9 mouse cellular contexts compared by ENCODE assay signal in the genomic region with DNA sequence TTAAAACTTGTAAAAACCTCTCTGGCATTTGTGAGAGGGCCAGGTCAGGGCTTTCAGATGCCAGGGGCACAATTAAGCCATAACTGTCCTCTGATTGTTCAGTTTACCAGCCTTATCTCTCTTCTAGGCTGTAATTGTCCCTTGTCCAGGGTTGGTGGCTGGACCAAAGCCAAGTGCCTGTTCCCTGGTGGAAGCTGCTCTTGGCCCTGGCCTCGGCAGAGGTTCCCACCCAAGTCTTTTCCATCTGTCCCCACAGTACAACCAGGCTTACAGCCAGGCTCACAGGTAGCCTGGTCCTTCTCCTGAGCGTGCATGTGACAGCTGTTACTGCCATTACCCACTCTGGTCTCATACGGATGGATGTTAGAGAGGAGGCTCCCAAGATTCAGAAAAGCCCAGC. TPM values are rescaled to one million over a fixed set of nuclear protein-coding genes. Genes with fewer than 3 reads are reported as not detected.
DNase-seq lines count a peak whose midpoint lies in the region; ATAC-seq and TF ChIP-seq lines count a peak whose summit lies in the region.
"Had no signal": no experiment of that assay in that cellular context is flagged by ENCODE, and none has a peak within 500 bp of the region (broad histone marks: within the 10 kb centered on the region; RNA-seq: fewer than 3 reads in every experiment).

No protein-coding gene starts in this region.

- H3ac ChIP-seq in myocyte (ENCODE audit: control insufficient read depth, insufficient read length), result no peak overlapping the region

- no peaks in the 10 kb centered on the region for H3K27me3 ChIP-seq in heart, adult 2 months (ENCODE audit: control insufficient read depth, insufficient read depth, low read length)
- H3K27me3 ChIP-seq in myocyte (ENCODE audit: control insufficient read depth, insufficient read depth, insufficient read length), result no peaks in the 10 kb centered on the region
- H3K27me3 ChIP-seq: midbrain, embryonic 15.5 days had no signal

- H3K27ac ChIP-seq in heart, adult 2 months, result no peak overlapping the region
- H3K27ac ChIP-seq: liver, embryonic 14.5 days; midbrain, embryonic 15.5 days had no signal

- peak; percentile 33 for DNase-seq in lung, postnatal 14 days
- DNase-seq in lung, adult 2 months, result no peak
- peak; percentile 54 for DNase-seq in brain, embryonic 14.5 days (ENCODE audit: low read depth)
- DNase-seq in heart, adult 2 months, result peak; percentile 41 to 49
- no peak for DNase-seq in Muller cell, postnatal 12 days (ENCODE audit: inconsistent ontology term)

- intact Hi-C loops in heart, adult 2 months (cut with DNase I), result no loop called here

- TF ChIP-seq CTCF in lung, adult 2 months (IDR thresholded peaks at IDR 0.05; ENCODE audit: insufficient read depth, low read length), result no peak
- no peak for TF ChIP-seq CTCF in brain, embryonic 14.5 days (IDR thresholded peaks at IDR 0.05; ENCODE audit: borderline replicate concordance, extremely low read depth, insufficient read depth, insufficient read length)
- TF ChIP-seq CTCF in heart, adult 2 months (IDR thresholded peaks at IDR 0.05), result no peak

- no peak for ATAC-seq in monocyte, adult 5-6 weeks (replicated peaks; ENCODE audit: insufficient number of reproducible peaks, low FRiP score, low TSS enrichment, poor library complexity, severe bottlenecking)
- ATAC-seq: midbrain, embryonic 15.5 days had no signal

- H3K9ac ChIP-seq in heart, adult 2 months (ENCODE audit: low read depth, low read length), result no peak overlapping the region
- H3K9ac ChIP-seq: liver, embryonic 14.5 days; midbrain, embryonic 15.5 days had no signal

- no peaks in the 10 kb centered on the region for H3K4me1 ChIP-seq in lung, adult 2 months (ENCODE audit: control insufficient read depth, insufficient read depth, low read length)
- peaks cover 2% of the 10 kb centered on the region; the same call in 1 of the 2 replicates for H3K4me1 ChIP-seq in heart, adult 2 months (ENCODE audit: control insufficient read depth, insufficient read depth, low read length)

- 39% methylated on average over 3 of the region's 3 CpGs for WGBS in lung, adult 2 months
- WGBS in heart, adult 2 months, result 17% methylated on average over 3 of the region's 3 CpGs

- peak overlapping the region; percentile 34 for H3K4me2 ChIP-seq in myocyte (ENCODE audit: low read depth)
- H3K4me2 ChIP-seq: midbrain, embryonic 15.5 days had no signal

- no peak for TF ChIP-seq POLR2A in lung, adult 2 months (IDR thresholded peaks at IDR 0.05; ENCODE audit: borderline replicate concordance, extremely low read depth, low read depth, low read length)
- TF ChIP-seq POLR2A in brain, embryonic 14.5 days (IDR thresholded peaks at IDR 0.05; ENCODE audit: borderline replicate concordance, extremely low read depth, insufficient read depth, insufficient read length, poor library complexity, severe bottlenecking), result no peak
- no peak for TF ChIP-seq POLR2A in heart, adult 2 months (IDR thresholded peaks at IDR 0.05; ENCODE audit: insufficient read depth, low read depth, low read length)
- TF ChIP-seq POLR2A in myocyte (IDR thresholded peaks at IDR 0.05; ENCODE audit: insufficient read length, low read depth), result no peak

- no peaks in the 10 kb centered on the region for H3K79me2 ChIP-seq in heart, adult 2 months (replicated peaks; ENCODE audit: control insufficient read depth, insufficient read depth, low read length)
- no peaks in the 10 kb centered on the region for H3K79me2 ChIP-seq in myocyte (ENCODE audit: control insufficient read depth, insufficient read depth)

- TF ChIP-seq EP300 in heart, adult 2 months (IDR thresholded peaks at IDR 0.05; ENCODE audit: insufficient read depth, low read depth, low read length), result no peak

- no peaks in the 10 kb centered on the region for H3K36me3 ChIP-seq in heart, adult 2 months (ENCODE audit: control insufficient read depth, insufficient read depth, low read length)
- H3K36me3 ChIP-seq in myocyte (ENCODE audit: control insufficient read depth, insufficient read depth), result no peaks in the 10 kb centered on the region
- H3K36me3 ChIP-seq: midbrain, embryonic 15.5 days had no signal

- H3K4me3 ChIP-seq in lung, adult 2 months (replicated peaks; ENCODE audit: extremely low read depth, low read depth, low read length), result no peak overlapping the region
- no peak overlapping the region for H3K4me3 ChIP-seq in heart, adult 2 months
- no peak overlapping the region for H3K4me3 ChIP-seq in myocyte
- H3K4me3 ChIP-seq: midbrain, embryonic 15.5 days had no signal

TF ChIP-seq in myocyte, 11 proteins besides CTCF, POLR2A, EP300 and RAD21:
- TF ChIP-seq TCF3 (IDR thresholded peaks at IDR 0.05; ENCODE audit: insufficient read length, low read depth), result no peak
- TF ChIP-seq TCF12 (IDR thresholded peaks at IDR 0.05; ENCODE audit: insufficient read depth, poor library complexity, severe bottlenecking), result no peak
- TF ChIP-seq SRF (IDR thresholded peaks at IDR 0.05; ENCODE audit: control insufficient read depth, insufficient read length, low read depth), result no peak
- no peak for TF ChIP-seq REST (IDR thresholded peaks at IDR 0.05; ENCODE audit: insufficient read depth, insufficient read length)
- TF ChIP-seq E2F4 (IDR thresholded peaks at IDR 0.05; ENCODE audit: insufficient read depth), result no peak
- no peak for TF ChIP-seq USF1 (IDR thresholded peaks at IDR 0.05; ENCODE audit: low read depth)

RNA-seq across cellular contexts. Expression of a gene that starts 30.7 kb away (rescaled TPM):
- 6.8 and 11.0 TPM in 2 replicates for polyA plus RNA-seq in lung, adult 2 months (2012; rRNA removed)
- 6.0 and 7.4 TPM in 2 replicates for polyA plus RNA-seq in brain, embryonic 14.5 days (2012; rRNA removed)
- 1 to 10 TPM in 1 of 2 experiments, under 1 TPM in 1; 0.99 to 1.1 TPM for total RNA-seq in heart, adult 2 months (2021)
- 1.3 and 2.2 TPM in 2 replicates for polyA plus RNA-seq in heart, adult 2 months (2012; rRNA removed)
- polyA plus RNA-seq in myocyte (2012; fragmentation: generic; extraction: Trizol), result 8.3 TPM
- not detected in 3 replicates for total RNA-seq in monocyte, adult 5-6 weeks (2017)

Comparison
In these comparisons a context has a peak if more than half of its experiments do, and no peak if none do; other contexts are left out.
1. DNase-seq: peak in lung, postnatal 14 days (single experiment), brain, embryonic 14.5 days (single experiment) and heart, adult 2 months (2 of 2); none in lung, adult 2 months (single experiment) and Muller cell, postnatal 12 days (single experiment).